Mouse (Mus musculus): Measurements from ENCODE around the gene Clasp1. TPM values are rescaled to one million over a fixed set of nuclear protein-coding genes. Genes with fewer than 3 reads are reported as not detected.

The Clasp1 gene
- polyA plus RNA-seq, 1 experiment from 2014 or later, result 41.1 TPM

- H3K4me2 ChIP-seq, result no peak overlapping the region
- peaks cover 7% of the 10 kb centered on the region; the same call in 1 of the 2 replicates for H3K4me1 ChIP-seq (replicated peaks; ENCODE audit: control insufficient read depth, insufficient read depth, low read length)
- WGBS, result 93% methylated on average over 1 of the region's 1 CpGs
- no peak for DNase-seq (ENCODE audit: low spot score)
- no peak for ATAC-seq (replicated peaks; ENCODE audit: low FRiP score)
- no peaks in the 10 kb centered on the region for H3K9me3 ChIP-seq (ENCODE audit: control insufficient read depth, low read length)
- no peaks in the 10 kb centered on the region for H3K27me3 ChIP-seq (replicated peaks; ENCODE audit: control insufficient read depth, insufficient read depth, low read length)
- H3K36me3 ChIP-seq (ENCODE audit: control insufficient read depth, insufficient read depth, low read length), result no peaks in the 10 kb centered on the region
- no peak overlapping the region for H3K9ac ChIP-seq (ENCODE audit: low read depth, low read length)
- H3K27ac ChIP-seq (ENCODE audit: low read depth, low read length), result no peak overlapping the region
- no peak overlapping the region for H3K4me3 ChIP-seq (ENCODE audit: low read depth, low read length)
Measured at GRCm38 (mm10) chr1:118448214-118448613, 59.4 kb downstream of the Clasp1 start.

GRCm38 (mm10) chr1:118450891-118451450, 62.1 kb downstream of the Clasp1 start:
- H3K4me3 ChIP-seq (ENCODE audit: low read depth, low read length), result no peak overlapping the region
- ATAC-seq (replicated peaks; ENCODE audit: low FRiP score), result no peak
- H3K4me2 ChIP-seq, result no peak overlapping the region
- H3K9me3 ChIP-seq (ENCODE audit: control insufficient read depth, low read length), result no peaks in the 10 kb centered on the region
- no peak for DNase-seq (ENCODE audit: low spot score)
- no peaks in the 10 kb centered on the region for H3K36me3 ChIP-seq (ENCODE audit: control insufficient read depth, insufficient read depth, low read length)
- 0 out of 2 replicates have a peak, but pooled peaks cover 5% of the 10 kb centered on the region for H3K4me1 ChIP-seq (replicated peaks; ENCODE audit: control insufficient read depth, insufficient read depth, low read length)
- no peaks in the 10 kb centered on the region for H3K27me3 ChIP-seq (replicated peaks; ENCODE audit: control insufficient read depth, insufficient read depth, low read length)
- no peak overlapping the region for H3K9ac ChIP-seq (ENCODE audit: low read depth, low read length)
- WGBS, result 91% methylated on average over 3 of the region's 3 CpGs
- H3K27ac ChIP-seq (ENCODE audit: low read depth, low read length), result no peak overlapping the region

- Histone ChIP-seq H3K27ac (ENCODE audit: low read depth, low read length) (no peak overlapping the region; the same call in 1 of the 2 replicates), H3K4me3 (ENCODE audit: low read depth, low read length) (no peak overlapping the region), H3K27me3 (replicated peaks; ENCODE audit: control insufficient read depth, insufficient read depth, low read length) (no peaks in the 10 kb centered on the region), H3K36me3 (ENCODE audit: control insufficient read depth, insufficient read depth, low read length) (no peaks in the 10 kb centered on the region), H3K4me2 (no peak overlapping the region), H3K4me1 (replicated peaks; ENCODE audit: control insufficient read depth, insufficient read depth, low read length) (peaks cover 28% of the 10 kb centered on the region), H3K9ac (ENCODE audit: low read depth, low read length) (no peak overlapping the region), H3K9me3 (ENCODE audit: control insufficient read depth, low read length) (no peaks in the 10 kb centered on the region)
- 92% methylated on average over 4 of the region's 4 CpGs for WGBS
- ATAC-seq (replicated peaks; ENCODE audit: low FRiP score) (no peak), DNase-seq (ENCODE audit: low spot score) (no peak)
Measured at GRCm38 (mm10) chr1:118453577-118453976, 64.7 kb downstream of the Clasp1 start.

GRCm38 (mm10) chr1:118454817-118455216, 66.0 kb downstream of the Clasp1 start:
- Histone ChIP-seq H3K4me3 (ENCODE audit: low read depth, low read length) (no peak overlapping the region), H3K27ac (ENCODE audit: low read depth, low read length) (no peak overlapping the region), H3K27me3 (replicated peaks; ENCODE audit: control insufficient read depth, insufficient read depth, low read length) (no peaks in the 10 kb centered on the region), H3K36me3 (ENCODE audit: control insufficient read depth, insufficient read depth, low read length) (no peaks in the 10 kb centered on the region), H3K4me2 (no peak overlapping the region), H3K4me1 (replicated peaks; ENCODE audit: control insufficient read depth, insufficient read depth, low read length) (peaks cover 28% of the 10 kb centered on the region), H3K9me3 (ENCODE audit: control insufficient read depth, low read length) (no peaks in the 10 kb centered on the region), H3K9ac (ENCODE audit: low read depth, low read length) (no peak overlapping the region)
- WGBS, result 88% methylated on average over 4 of the region's 4 CpGs
- no peak for DNase-seq (ENCODE audit: low spot score)
- ATAC-seq (replicated peaks; ENCODE audit: low FRiP score), result no peak

- no peaks in the 10 kb centered on the region for H3K27me3 ChIP-seq (replicated peaks; ENCODE audit: control insufficient read depth, insufficient read depth, low read length)
- peak overlapping the region; percentile 17 for H3K9ac ChIP-seq (ENCODE audit: low read depth, low read length)
- H3K9me3 ChIP-seq (ENCODE audit: control insufficient read depth, low read length), result no peaks in the 10 kb centered on the region
- peaks cover 28% of the 10 kb centered on the region for H3K4me1 ChIP-seq (replicated peaks; ENCODE audit: control insufficient read depth, insufficient read depth, low read length)
- WGBS, result 37% methylated on average over 11 of the region's 11 CpGs
- no peak overlapping the region for H3K4me3 ChIP-seq (ENCODE audit: low read depth, low read length)
- ATAC-seq (replicated peaks; ENCODE audit: low FRiP score), result no peak
- H3K36me3 ChIP-seq (ENCODE audit: control insufficient read depth, insufficient read depth, low read length), result 0 out of 2 replicates have a peak, but pooled peaks cover 4% of the 10 kb centered on the region
- peak overlapping the region; percentile 99 for H3K27ac ChIP-seq (ENCODE audit: low read depth, low read length)
- H3K4me2 ChIP-seq, result peak overlapping the region; percentile 81
- no peak for DNase-seq (ENCODE audit: low spot score)
Measured at GRCm38 (mm10) chr1:118457256-118457882, 68.5 kb downstream of the Clasp1 start.

- 50% methylated on average over 1 of the region's 1 CpGs for WGBS
- Histone ChIP-seq H3K27ac (ENCODE audit: low read depth, low read length) (peak overlapping the region; percentile 99), H3K4me2 (peak overlapping the region; percentile 81), H3K9ac (ENCODE audit: low read depth, low read length) (peak overlapping the region; percentile 4), H3K9me3 (ENCODE audit: control insufficient read depth, low read length) (no peaks in the 10 kb centered on the region), H3K27me3 (replicated peaks; ENCODE audit: control insufficient read depth, insufficient read depth, low read length) (no peaks in the 10 kb centered on the region), H3K36me3 (ENCODE audit: control insufficient read depth, insufficient read depth, low read length) (0 out of 2 replicates have a peak, but pooled peaks cover 4% of the 10 kb centered on the region), H3K4me1 (replicated peaks; ENCODE audit: control insufficient read depth, insufficient read depth, low read length) (peaks cover 28% of the 10 kb centered on the region), H3K4me3 (ENCODE audit: low read depth, low read length) (no peak overlapping the region)
- no peak for ATAC-seq (replicated peaks; ENCODE audit: low FRiP score)
- no peak for DNase-seq (ENCODE audit: low spot score)
Measured at GRCm38 (mm10) chr1:118457883-118458259, 69.0 kb downstream of the Clasp1 start.

- no peak for ATAC-seq (replicated peaks; ENCODE audit: low FRiP score)
- H3K9me3 ChIP-seq (ENCODE audit: control insufficient read depth, low read length), result no peaks in the 10 kb centered on the region
- H3K9ac ChIP-seq (ENCODE audit: low read depth, low read length), result peak overlapping the region; percentile 4; the same call in 1 of the 2 replicates
- peak overlapping the region; percentile 99 for H3K27ac ChIP-seq (ENCODE audit: low read depth, low read length)
- WGBS, result 61% methylated on average over 3 of the region's 3 CpGs
- H3K4me1 ChIP-seq (replicated peaks; ENCODE audit: control insufficient read depth, insufficient read depth, low read length), result peaks cover 28% of the 10 kb centered on the region
- H3K4me3 ChIP-seq (ENCODE audit: low read depth, low read length), result no peak overlapping the region
- H3K27me3 ChIP-seq (replicated peaks; ENCODE audit: control insufficient read depth, insufficient read depth, low read length), result no peaks in the 10 kb centered on the region
- H3K36me3 ChIP-seq (ENCODE audit: control insufficient read depth, insufficient read depth, low read length), result 0 out of 2 replicates have a peak, but pooled peaks cover 4% of the 10 kb centered on the region
- DNase-seq (ENCODE audit: low spot score), result no peak
- peak overlapping the region; percentile 81 for H3K4me2 ChIP-seq
Measured at GRCm38 (mm10) chr1:118458279-118458678, 69.4 kb downstream of the Clasp1 start.

GRCm38 (mm10) chr1:118458963-118459920, 70.4 kb downstream of the Clasp1 start:
- peaks cover 10% of the 10 kb centered on the region for H3K36me3 ChIP-seq (ENCODE audit: control insufficient read depth, insufficient read depth, low read length)
- H3K4me1 ChIP-seq (replicated peaks; ENCODE audit: control insufficient read depth, insufficient read depth, low read length), result peaks cover 28% of the 10 kb centered on the region

More at GRCm38 (mm10) chr1:118458963-118459920, 70.4 kb downstream of the Clasp1 start:
- Histone ChIP-seq H3K9ac (ENCODE audit: low read depth, low read length) (peak overlapping the region; percentile 66), H3K4me2 (peak overlapping the region; percentile 81), H3K9me3 (ENCODE audit: control insufficient read depth, low read length) (no peaks in the 10 kb centered on the region), H3K4me3 (ENCODE audit: low read depth, low read length) (peak overlapping the region; percentile 64), H3K27me3 (replicated peaks; ENCODE audit: control insufficient read depth, insufficient read depth, low read length) (no peaks in the 10 kb centered on the region), H3K27ac (ENCODE audit: low read depth, low read length) (peak overlapping the region; percentile 99)
- peak; percentile 90 for ATAC-seq (replicated peaks; ENCODE audit: low FRiP score)
- DNase-seq (ENCODE audit: low spot score), result peak; percentile 94
- 2% methylated on average over 53 of the region's 53 CpGs for WGBS

Data from liver, embryonic 11.5 days (tissue).